Mouse (Mus musculus): Measurements from ENCODE around the gene Fam216a. TPM values are rescaled to one million over a fixed set of nuclear protein-coding genes. Genes with fewer than 3 reads are reported as not detected.

Gene Fam216a
- polyA plus RNA-seq, 1 experiment = 178 TPM

DNA sequence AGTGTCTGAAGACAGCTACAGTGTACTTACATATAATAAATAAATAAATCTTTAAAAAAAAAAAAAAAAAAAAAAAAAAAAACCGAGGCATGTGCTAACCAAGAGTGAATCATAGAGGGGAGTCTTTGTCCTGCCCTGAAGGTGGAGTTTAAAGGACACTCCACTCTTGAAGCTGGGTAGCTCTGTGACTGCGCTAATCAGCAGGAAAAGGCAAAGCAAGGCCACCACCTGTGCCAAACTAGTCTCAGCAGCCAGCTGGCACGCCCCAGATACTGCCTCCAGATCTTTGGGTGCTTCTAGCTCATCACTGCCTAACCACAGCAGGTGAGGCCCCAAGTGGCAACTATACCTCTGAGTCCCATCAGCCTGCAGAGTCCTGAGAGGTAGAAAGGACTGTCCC is 37.5 kb downstream of the Fam216a start:
- TF ChIP-seq POLR2A (IDR thresholded peaks at IDR 0.05; ENCODE audit: control insufficient read depth, low read depth, low read length) (no peak), CTCF (IDR thresholded peaks at IDR 0.05; ENCODE audit: control insufficient read depth, insufficient read depth, insufficient replicate concordance, low read depth, low read length) (no peak)
- Histone ChIP-seq H3K4me1 (ENCODE audit: control insufficient read depth, insufficient read depth, low read length) (no peaks in the 10 kb centered on the region), H3K27me3 (ENCODE audit: control insufficient read depth, insufficient read depth, low read length) (no peaks in the 10 kb centered on the region), H3K4me3 (ENCODE audit: control insufficient read depth, low read depth, low read length) (no peak overlapping the region), H3K36me3 (ENCODE audit: control insufficient read depth, insufficient read depth, low read length) (no peaks in the 10 kb centered on the region; the same call in 1 of the 2 replicates), H3K27ac (ENCODE audit: control insufficient read depth, insufficient read depth, low read depth, low read length) (no peak overlapping the region)

- H3K4me3 ChIP-seq (ENCODE audit: control insufficient read depth, low read depth, low read length) = no peak overlapping the region
- no peak for TF ChIP-seq POLR2A (IDR thresholded peaks at IDR 0.05; ENCODE audit: control insufficient read depth, low read depth, low read length)
- TF ChIP-seq CTCF (IDR thresholded peaks at IDR 0.05; ENCODE audit: control insufficient read depth, insufficient read depth, insufficient replicate concordance, low read depth, low read length) = no peak
These were observed 41.9 kb downstream of the Fam216a start for GRCm38 (mm10) chr5:122330269-122330668.

GRCm38 (mm10) chr5:122327283-122327682 is 44.9 kb downstream of the Fam216a start:
- Histone ChIP-seq H3K27ac (ENCODE audit: control insufficient read depth, insufficient read depth, low read depth, low read length) (no peak overlapping the region), H3K4me1 (ENCODE audit: control insufficient read depth, insufficient read depth, low read length) (no peaks in the 10 kb centered on the region), H3K36me3 (ENCODE audit: control insufficient read depth, insufficient read depth, low read length) (peaks cover 1% of the 10 kb centered on the region), H3K4me3 (ENCODE audit: control insufficient read depth, low read depth, low read length) (no peak overlapping the region), H3K27me3 (ENCODE audit: control insufficient read depth, insufficient read depth, low read length) (no peaks in the 10 kb centered on the region)
- TF ChIP-seq CTCF (IDR thresholded peaks at IDR 0.05; ENCODE audit: control insufficient read depth, insufficient read depth, insufficient replicate concordance, low read depth, low read length) (no peak), POLR2A (IDR thresholded peaks at IDR 0.05; ENCODE audit: control insufficient read depth, low read depth, low read length) (no peak)

More at GRCm38 (mm10) chr5:122330269-122330668, 41.9 kb downstream of the Fam216a start:
- Histone ChIP-seq H3K36me3 (ENCODE audit: control insufficient read depth, insufficient read depth, low read length) (no peaks in the 10 kb centered on the region; the same call in 1 of the 2 replicates), H3K27ac (ENCODE audit: control insufficient read depth, insufficient read depth, low read depth, low read length) (no peak overlapping the region), H3K4me1 (ENCODE audit: control insufficient read depth, insufficient read depth, low read length) (no peaks in the 10 kb centered on the region), H3K27me3 (ENCODE audit: control insufficient read depth, insufficient read depth, low read length) (no peaks in the 10 kb centered on the region)

GRCm38 (mm10) chr5:122325477-122325876 is 46.7 kb downstream of the Fam216a start:
- TF ChIP-seq CTCF (IDR thresholded peaks at IDR 0.05; ENCODE audit: control insufficient read depth, insufficient read depth, insufficient replicate concordance, low read depth, low read length) = no peak
- no peak for TF ChIP-seq POLR2A (IDR thresholded peaks at IDR 0.05; ENCODE audit: control insufficient read depth, low read depth, low read length)
- Histone ChIP-seq H3K4me1 (ENCODE audit: control insufficient read depth, insufficient read depth, low read length) (no peaks in the 10 kb centered on the region), H3K36me3 (ENCODE audit: control insufficient read depth, insufficient read depth, low read length) (peaks cover 1% of the 10 kb centered on the region), H3K27me3 (ENCODE audit: control insufficient read depth, insufficient read depth, low read length) (no peaks in the 10 kb centered on the region), H3K27ac (ENCODE audit: control insufficient read depth, insufficient read depth, low read depth, low read length) (no peak overlapping the region), H3K4me3 (ENCODE audit: control insufficient read depth, low read depth, low read length) (no peak overlapping the region)

DNA sequence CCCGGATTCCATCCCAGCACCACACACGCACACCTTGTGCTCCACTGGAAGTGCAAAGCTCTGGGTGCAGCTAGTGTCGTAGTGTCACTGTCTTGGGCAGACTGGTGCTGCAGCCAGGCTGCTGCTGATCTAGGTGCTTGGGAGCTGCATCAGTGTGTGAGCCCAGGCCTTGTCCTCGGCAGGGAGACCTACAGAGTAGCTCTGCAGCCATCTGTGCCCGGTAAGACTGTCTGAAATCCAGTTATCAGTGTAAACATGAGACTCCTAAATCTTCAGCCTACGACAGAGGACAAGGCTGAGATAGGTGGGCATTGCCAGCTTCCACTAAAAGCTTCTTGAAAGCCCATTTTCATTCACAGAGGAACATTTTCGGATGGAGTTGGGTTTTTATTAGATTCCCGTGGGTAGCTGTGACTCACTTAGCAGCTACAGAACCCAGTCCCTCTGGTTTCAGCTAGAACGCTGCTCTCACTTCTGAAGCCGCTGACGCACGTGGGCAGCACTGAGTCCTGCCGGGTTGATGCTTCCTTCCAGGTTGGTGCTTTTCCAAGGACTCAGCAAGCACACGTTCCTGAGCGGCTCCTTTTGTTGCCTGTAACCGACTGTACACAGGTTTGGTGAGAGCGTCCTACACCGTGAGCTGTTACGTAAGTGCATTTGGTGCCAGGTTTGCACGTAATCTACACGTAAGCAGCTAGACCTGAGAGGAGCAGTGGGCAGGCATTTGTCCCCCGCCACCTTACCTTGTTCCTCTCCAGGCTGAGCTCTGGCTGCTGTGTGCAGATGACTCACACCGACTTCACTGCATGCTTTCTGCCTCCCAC is 47.3 kb downstream of the Fam216a start:
- Histone ChIP-seq H3K4me1 (ENCODE audit: control insufficient read depth, insufficient read depth, low read length) (no peaks in the 10 kb centered on the region), H3K27ac (ENCODE audit: control insufficient read depth, insufficient read depth, low read depth, low read length) (no peak overlapping the region), H3K27me3 (ENCODE audit: control insufficient read depth, insufficient read depth, low read length) (no peaks in the 10 kb centered on the region), H3K36me3 (ENCODE audit: control insufficient read depth, insufficient read depth, low read length) (peaks cover 1% of the 10 kb centered on the region), H3K4me3 (ENCODE audit: control insufficient read depth, low read depth, low read length) (no peak overlapping the region)
- no peak for TF ChIP-seq CTCF (IDR thresholded peaks at IDR 0.05; ENCODE audit: control insufficient read depth, insufficient read depth, insufficient replicate concordance, low read depth, low read length)
- no peak for TF ChIP-seq POLR2A (IDR thresholded peaks at IDR 0.05; ENCODE audit: control insufficient read depth, low read depth, low read length)

- H3K27me3 ChIP-seq (ENCODE audit: control insufficient read depth, insufficient read depth, low read length) = no peaks in the 10 kb centered on the region
These were observed 48.6 kb downstream of the Fam216a start for GRCm38 (mm10) chr5:122323523-122323922.

DNA sequence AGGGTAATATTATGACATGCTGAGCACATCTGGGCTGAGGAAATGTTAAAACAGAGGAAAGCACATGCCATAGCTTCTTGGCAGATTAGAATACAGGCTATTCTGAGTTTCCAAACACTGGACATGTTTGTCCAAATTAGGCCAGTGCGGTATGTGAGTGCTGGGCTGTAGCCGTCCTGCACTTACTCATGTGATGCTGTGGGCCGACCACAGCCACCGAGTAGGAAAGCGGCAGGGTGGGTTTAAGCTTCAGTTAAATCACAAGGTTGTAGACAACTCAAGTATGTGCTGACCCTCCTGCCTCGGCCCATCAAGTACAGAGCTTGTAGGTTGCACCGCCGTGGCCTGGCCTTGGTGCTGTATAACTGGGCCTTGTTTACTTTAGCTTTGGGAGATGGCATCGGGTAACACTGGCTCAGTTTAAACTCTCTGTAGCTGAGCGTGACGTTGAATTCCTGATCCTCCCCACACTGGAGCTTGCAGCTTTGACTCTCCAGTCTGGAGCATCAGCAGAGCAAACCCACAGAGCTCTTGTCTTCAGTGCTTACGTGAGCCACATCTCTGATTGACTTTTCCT is 51.9 kb downstream of the Fam216a start:
- Histone ChIP-seq H3K4me1 (ENCODE audit: control insufficient read depth, insufficient read depth, low read length) (peaks cover 4% of the 10 kb centered on the region; the same call in 1 of the 2 replicates), H3K27ac (ENCODE audit: control insufficient read depth, insufficient read depth, low read depth, low read length) (no peak overlapping the region), H3K36me3 (ENCODE audit: control insufficient read depth, insufficient read depth, low read length) (peaks cover 1% of the 10 kb centered on the region), H3K27me3 (ENCODE audit: control insufficient read depth, insufficient read depth, low read length) (no peaks in the 10 kb centered on the region), H3K4me3 (ENCODE audit: control insufficient read depth, low read depth, low read length) (no peak overlapping the region)
- TF ChIP-seq CTCF (IDR thresholded peaks at IDR 0.05; ENCODE audit: control insufficient read depth, insufficient read depth, insufficient replicate concordance, low read depth, low read length) (no peak), POLR2A (IDR thresholded peaks at IDR 0.05; ENCODE audit: control insufficient read depth, low read depth, low read length) (no peak)

More at GRCm38 (mm10) chr5:122323523-122323922, 48.6 kb downstream of the Fam216a start:
- H3K4me1 ChIP-seq (ENCODE audit: control insufficient read depth, insufficient read depth, low read length) = no peaks in the 10 kb centered on the region
- H3K4me3 ChIP-seq (ENCODE audit: control insufficient read depth, low read depth, low read length) = no peak overlapping the region
- no peak overlapping the region for H3K27ac ChIP-seq (ENCODE audit: control insufficient read depth, insufficient read depth, low read depth, low read length)
- peaks cover 1% of the 10 kb centered on the region for H3K36me3 ChIP-seq (ENCODE audit: control insufficient read depth, insufficient read depth, low read length)
- TF ChIP-seq POLR2A (IDR thresholded peaks at IDR 0.05; ENCODE audit: control insufficient read depth, low read depth, low read length) (no peak), CTCF (IDR thresholded peaks at IDR 0.05; ENCODE audit: control insufficient read depth, insufficient read depth, insufficient replicate concordance, low read depth, low read length) (no peak)
